Mouse (Mus musculus) midbrain, embryonic 15.5 days (tissue): ENCODE results near the gene Stag1. TPM values are rescaled to one million over a fixed set of nuclear protein-coding genes. Genes with fewer than 3 reads are reported as not detected.

Source experiments
- ATAC-seq: fragments of 200-750 bp; cut with Nextera tagmentation; replicated peaks from 2 replicates; pipeline ENCODE4 v1.8.0; 2017; ENCODE audit warnings: moderate TSS enrichment
- H3K27ac ChIP-seq: fragments of 300-500 bp; sonication (generic); 2 replicates; pipeline ENCODE4 v1.5.1; 2015; ENCODE audit warnings: mild to moderate bottlenecking, inconsistent platforms
- H3K27me3 ChIP-seq: fragments of 300-500 bp; sonication (generic); replicated peaks from 2 replicates; pipeline ENCODE4 v1.6.1; 2015; ENCODE audit warnings: inconsistent platforms
- H3K36me3 ChIP-seq: fragments of 300-500 bp; sonication (generic); replicated peaks from 2 replicates; pipeline ENCODE4 v1.6.1; 2015; ENCODE audit warnings: inconsistent platforms
- H3K4me1 ChIP-seq: fragments of 300-500 bp; sonication (generic); 2 replicates; pipeline ENCODE4 v1.6.1; 2015; ENCODE audit warnings: inconsistent platforms
- H3K4me2 ChIP-seq: fragments of 300-500 bp; sonication (generic); 2 replicates; pipeline ENCODE4 v1.6.1; 2015; ENCODE audit warnings: inconsistent platforms, mild to moderate bottlenecking, moderate library complexity
- H3K4me3 ChIP-seq: fragments of 300-500 bp; sonication (generic); 2 replicates; pipeline ENCODE4 v1.5.1; 2015; ENCODE audit warnings: mild to moderate bottlenecking, inconsistent platforms
- H3K9ac ChIP-seq: fragments of 300-500 bp; sonication (generic); 2 replicates; pipeline ENCODE4 v1.6.1; 2015; ENCODE audit warnings: mild to moderate bottlenecking, inconsistent platforms
- H3K9me3 ChIP-seq: fragments of 300-500 bp; sonication (generic); 2 replicates; pipeline ENCODE4 v1.6.1; 2016; ENCODE audit warnings: inconsistent platforms
- WGBS: fragments of 180-500 bp; shearing (Covaris S2); methylation state at CpG from one replicate; pipeline ENCODE4 v1.1.7; 2015; ENCODE audit warnings: mixed read lengths; 5-methylcytosine and 5-hydroxymethylcytosine counted together
- polyA plus RNA-seq: library from polyadenylated mRNA; unstranded; fragments of >200 nt; fragmentation: Nextera tagmentation; extraction: Ambion mirVana; gene quantifications from 2 replicates; pipeline ENCODE4 v1.2.1, GENCODE M21; 2015

Stag1 gene
- polyA plus RNA-seq, 1 experiment from 2014 or later = 33.7 TPM

- no peak for ATAC-seq
- H3K9ac ChIP-seq = no peak overlapping the region
- H3K4me1 ChIP-seq = peaks cover 24% of the 10 kb centered on the region
- H3K9me3 ChIP-seq = no peaks in the 10 kb centered on the region
- H3K4me3 ChIP-seq = no peak overlapping the region
- no peaks in the 10 kb centered on the region for H3K27me3 ChIP-seq
- no peak overlapping the region for H3K4me2 ChIP-seq
- H3K36me3 ChIP-seq = no peaks in the 10 kb centered on the region
- WGBS = 39% methylated on average over 20 of the region's 20 CpGs
- no peak overlapping the region for H3K27ac ChIP-seq
Observed at GRCm38 (mm10) chr9:100580196-100580740, 17.3 kb upstream of the Stag1 start.

DNA sequence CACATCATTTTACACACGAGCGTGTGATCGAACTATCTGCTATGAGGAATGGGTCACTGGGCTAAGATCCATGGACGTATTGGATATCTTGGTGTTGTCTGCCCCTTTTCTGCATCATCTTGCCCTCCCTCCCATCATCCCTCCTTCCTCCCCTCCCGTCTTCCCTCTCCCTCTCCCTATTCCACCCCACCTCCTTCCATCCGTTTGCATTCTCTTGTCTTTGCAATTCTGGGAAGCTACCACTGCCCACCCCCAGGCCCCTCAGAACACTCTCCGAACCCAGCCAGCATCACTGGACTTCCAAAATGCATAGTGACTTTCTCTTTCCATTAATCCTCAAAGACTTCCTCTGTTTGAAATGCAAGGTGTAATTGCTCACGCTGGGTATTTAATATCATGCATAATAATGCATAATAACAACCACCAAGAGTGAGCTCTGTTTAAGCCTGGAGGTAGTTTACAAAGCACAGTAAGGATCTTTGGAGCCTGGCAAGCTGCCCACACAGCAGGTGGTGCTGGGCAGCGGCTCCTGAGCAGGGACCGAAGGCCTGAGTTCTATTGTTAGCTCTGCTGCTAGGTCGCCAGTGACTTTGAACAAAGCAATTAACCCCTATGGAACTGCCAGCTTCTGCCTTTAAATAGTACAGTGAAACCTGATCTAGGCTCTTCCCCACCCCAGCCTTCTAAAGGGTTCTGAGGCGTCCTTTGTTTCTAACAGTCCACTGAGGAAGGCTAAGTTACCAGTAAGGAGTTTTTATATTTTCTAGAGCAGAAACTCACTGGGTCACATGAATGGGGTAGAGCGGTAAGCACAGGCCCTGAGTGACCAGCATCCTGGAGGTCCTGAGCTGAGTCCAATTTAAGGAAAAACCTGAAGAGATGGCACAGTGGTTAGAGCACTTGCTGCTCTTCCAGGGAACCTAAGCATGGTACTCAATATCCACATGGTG, 15.8 kb upstream of the Stag1 start:
- Histone ChIP-seq H3K4me3 (no peak overlapping the region), H3K4me1 (peaks cover 24% of the 10 kb centered on the region), H3K27me3 (no peaks in the 10 kb centered on the region), H3K27ac (peak overlapping the region; percentile 57), H3K9ac (no peak overlapping the region), H3K36me3 (no peaks in the 10 kb centered on the region), H3K9me3 (no peaks in the 10 kb centered on the region), H3K4me2 (no peak overlapping the region)
- peak; percentile 62; the same call in 1 of the 2 replicates for ATAC-seq
- WGBS = 25% methylated on average over 13 of the region's 13 CpGs

DNA sequence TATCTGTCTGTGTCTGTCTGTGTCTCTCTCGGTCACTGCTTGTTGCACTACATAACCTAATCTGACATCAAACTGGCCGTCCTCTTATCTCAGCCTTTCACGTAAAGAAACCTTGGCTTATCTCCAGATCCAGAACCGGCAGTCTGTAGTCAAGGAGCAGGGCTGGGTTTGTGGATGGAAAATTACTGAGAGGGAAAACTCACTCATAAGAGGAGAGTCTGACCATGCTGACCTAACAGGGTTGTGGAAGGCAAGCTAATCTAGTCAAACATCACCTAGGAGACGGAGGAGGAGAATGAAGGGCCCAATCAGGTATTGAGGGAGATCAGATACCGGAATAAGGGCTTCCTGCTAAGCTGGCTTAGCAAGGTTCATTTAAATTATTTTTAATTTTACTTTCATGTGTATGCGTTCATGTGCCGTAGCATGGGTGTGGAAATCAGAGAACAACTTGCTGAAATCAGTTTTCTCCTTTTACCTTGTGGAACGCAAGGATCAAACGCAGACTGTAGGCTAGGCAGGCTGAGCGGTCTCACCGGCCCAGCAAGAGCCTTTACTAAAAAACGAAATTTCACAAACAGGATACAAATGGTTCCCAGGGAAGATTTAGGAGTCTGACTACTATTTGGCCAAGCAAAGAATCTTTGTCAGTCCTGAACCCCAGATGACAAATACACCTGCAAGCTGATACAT, 14.6 kb upstream of the Stag1 start:
- Histone ChIP-seq H3K4me2 (no peak overlapping the region), H3K4me1 (peaks cover 24% of the 10 kb centered on the region), H3K9me3 (no peaks in the 10 kb centered on the region), H3K4me3 (no peak overlapping the region), H3K27me3 (no peaks in the 10 kb centered on the region), H3K36me3 (no peaks in the 10 kb centered on the region), H3K27ac (0 out of 2 replicates have a peak overlapping the region, but pooled peaks have one; percentile 21), H3K9ac (no peak overlapping the region; the same call in 1 of the 2 replicates)
- 39% methylated on average over 13 of the region's 13 CpGs for WGBS
- no peak for ATAC-seq

GRCm38 (mm10) chr9:100584031-100584430, 13.6 kb upstream of the Stag1 start:
- Histone ChIP-seq H3K4me3 (no peak overlapping the region), H3K4me1 (peaks cover 24% of the 10 kb centered on the region), H3K27ac (no peak overlapping the region), H3K9ac (no peak overlapping the region), H3K9me3 (no peaks in the 10 kb centered on the region), H3K27me3 (no peaks in the 10 kb centered on the region), H3K36me3 (no peaks in the 10 kb centered on the region), H3K4me2 (no peak overlapping the region)
- ATAC-seq = no peak
- WGBS = 79% methylated on average over 4 of the region's 4 CpGs

GRCm38 (mm10) chr9:100590462-100590861, 7.1 kb upstream of the Stag1 start:
- H3K36me3 ChIP-seq = no peaks in the 10 kb centered on the region
- WGBS = 80% methylated on average over 4 of the region's 4 CpGs
- H3K4me1 ChIP-seq = no peaks in the 10 kb centered on the region
- H3K9ac ChIP-seq = no peak overlapping the region
- no peak for ATAC-seq
- no peak overlapping the region for H3K4me3 ChIP-seq
- H3K27ac ChIP-seq = no peak overlapping the region
- no peak overlapping the region for H3K4me2 ChIP-seq
- H3K9me3 ChIP-seq = no peaks in the 10 kb centered on the region
- H3K27me3 ChIP-seq = no peaks in the 10 kb centered on the region

GRCm38 (mm10) chr9:100596317-100596716, 1.3 kb upstream of the Stag1 start:
- H3K9ac ChIP-seq = no peak overlapping the region
- H3K4me2 ChIP-seq = no peak overlapping the region
- H3K4me1 ChIP-seq = peaks cover 9% of the 10 kb centered on the region; the same call in 1 of the 2 replicates
- no peaks in the 10 kb centered on the region for H3K27me3 ChIP-seq
- H3K4me3 ChIP-seq = no peak overlapping the region
- ATAC-seq = no peak
- H3K27ac ChIP-seq = no peak overlapping the region
- H3K36me3 ChIP-seq = no peaks in the 10 kb centered on the region
- 85% methylated on average over 8 of the region's 8 CpGs for WGBS
- H3K9me3 ChIP-seq = no peaks in the 10 kb centered on the region

GRCm38 (mm10) chr9:100599761-100600328, 2.2 kb downstream of the Stag1 start:
- Histone ChIP-seq H3K4me3 (no peak overlapping the region), H3K36me3 (no peaks in the 10 kb centered on the region), H3K4me2 (no peak overlapping the region), H3K27me3 (no peaks in the 10 kb centered on the region), H3K9ac (no peak overlapping the region), H3K9me3 (no peaks in the 10 kb centered on the region), H3K27ac (peak overlapping the region; percentile 2; the same call in 1 of the 2 replicates), H3K4me1 (peaks cover 9% of the 10 kb centered on the region; the same call in 1 of the 2 replicates)
- WGBS = 23% methylated on average over 3 of the region's 3 CpGs
- ATAC-seq = peak; percentile 83

DNA sequence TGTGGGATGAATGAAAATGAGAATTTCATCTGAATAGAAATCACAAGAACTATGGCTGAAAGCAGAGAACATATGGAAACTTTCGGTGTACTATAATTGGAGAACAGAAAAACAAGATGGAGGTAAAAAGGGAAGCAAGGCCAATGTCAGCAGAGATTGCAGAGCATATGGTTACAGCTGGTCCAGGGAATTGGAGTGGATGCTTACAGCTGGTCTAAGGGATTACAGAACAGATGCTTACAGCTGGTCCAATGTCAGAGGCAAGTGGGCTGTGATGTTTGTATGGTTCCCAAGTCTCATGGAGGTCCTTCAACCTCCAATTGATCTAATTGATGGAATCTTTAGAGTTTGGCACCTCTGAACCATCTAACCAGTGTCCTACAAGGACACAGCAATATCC, 4.5 kb downstream of the Stag1 start:
- Histone ChIP-seq H3K4me2 (no peak overlapping the region), H3K9me3 (no peaks in the 10 kb centered on the region), H3K9ac (no peak overlapping the region), H3K27me3 (no peaks in the 10 kb centered on the region), H3K27ac (no peak overlapping the region), H3K36me3 (no peaks in the 10 kb centered on the region), H3K4me1 (peaks cover 13% of the 10 kb centered on the region), H3K4me3 (no peak overlapping the region)
- ATAC-seq = no peak
- WGBS = 95% methylated on average over 1 of the region's 1 CpGs

DNA sequence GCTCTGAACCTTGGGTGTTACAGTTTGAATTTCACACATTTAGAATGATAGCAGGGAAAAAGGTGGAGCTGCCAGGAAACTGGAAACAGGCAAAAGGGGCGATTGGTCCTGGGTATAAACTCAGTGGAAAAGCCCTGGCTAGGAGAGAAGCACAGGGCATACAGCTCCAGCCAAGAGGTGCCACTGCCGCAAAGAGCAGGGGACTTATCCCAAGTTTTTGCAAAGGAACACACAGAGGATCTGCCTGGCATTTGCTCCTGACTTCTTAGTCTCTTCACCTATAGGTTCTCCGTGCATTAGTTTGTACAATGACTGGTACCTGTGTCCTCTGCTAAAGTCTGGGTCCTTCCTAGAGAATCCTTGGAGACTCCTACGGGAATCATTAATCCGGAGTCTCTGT, 5.6 kb downstream of the Stag1 start:
- no peaks in the 10 kb centered on the region for H3K36me3 ChIP-seq
- H3K27ac ChIP-seq = no peak overlapping the region
- peaks cover 13% of the 10 kb centered on the region for H3K4me1 ChIP-seq
- no peaks in the 10 kb centered on the region for H3K27me3 ChIP-seq
- WGBS = 83% methylated on average over 5 of the region's 5 CpGs
- ATAC-seq = no peak
- H3K4me2 ChIP-seq = no peak overlapping the region
- H3K9ac ChIP-seq = no peak overlapping the region
- no peaks in the 10 kb centered on the region for H3K9me3 ChIP-seq
- no peak overlapping the region for H3K4me3 ChIP-seq

DNA sequence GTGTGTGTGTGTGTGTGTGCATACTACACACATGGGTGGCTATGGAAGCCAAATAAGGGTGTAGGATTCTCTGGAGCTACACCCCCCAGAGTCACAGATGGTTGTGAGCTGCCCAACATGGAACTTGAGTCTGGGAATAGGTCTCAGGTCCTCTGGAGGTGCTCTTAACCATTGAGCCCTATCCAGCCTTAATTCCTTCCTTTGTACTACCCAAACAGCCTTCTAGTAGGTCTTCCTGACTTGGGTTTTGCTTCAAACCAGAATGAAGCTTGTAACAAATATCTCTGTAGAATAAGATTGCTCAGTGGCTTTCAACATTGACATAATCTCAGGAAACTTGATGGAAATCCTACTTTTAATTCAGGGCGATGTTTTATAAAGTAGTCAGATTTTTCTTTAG, 7.9 kb downstream of the Stag1 start:
- WGBS = 96% methylated on average over 1 of the region's 1 CpGs
- Histone ChIP-seq H3K27me3 (no peaks in the 10 kb centered on the region), H3K27ac (no peak overlapping the region), H3K4me1 (peaks cover 4% of the 10 kb centered on the region), H3K9me3 (no peaks in the 10 kb centered on the region), H3K4me3 (no peak overlapping the region), H3K36me3 (no peaks in the 10 kb centered on the region), H3K9ac (no peak overlapping the region), H3K4me2 (no peak overlapping the region)
- ATAC-seq = no peak

DNA sequence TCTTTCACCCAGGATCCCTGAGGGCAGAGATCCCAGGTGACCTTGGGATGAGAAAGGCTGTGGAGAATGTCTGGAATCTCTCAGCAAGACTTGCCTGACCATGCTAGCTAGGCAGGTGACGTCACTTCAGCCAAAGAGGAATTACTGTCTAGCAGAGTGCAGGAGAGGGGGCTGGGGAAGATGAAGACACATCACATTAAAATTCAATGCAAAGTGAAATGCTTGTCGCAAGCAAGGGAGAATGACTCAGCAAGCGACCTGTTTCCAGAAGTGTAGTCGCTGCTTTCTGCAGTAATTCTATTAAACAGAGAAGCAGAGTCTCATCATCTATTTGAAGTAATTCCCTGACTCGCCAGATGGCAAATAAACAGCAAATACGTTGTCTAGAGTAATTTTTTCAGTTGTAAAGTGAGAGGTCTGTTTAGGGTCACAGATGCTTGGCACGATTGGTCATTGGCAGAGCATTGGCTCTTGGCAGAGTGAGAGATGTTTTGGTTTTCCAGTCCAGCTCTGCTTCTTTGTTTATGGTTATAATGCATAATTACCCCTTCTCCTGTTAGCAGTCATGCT, 8.5 kb downstream of the Stag1 start:
- Histone ChIP-seq H3K9me3 (no peaks in the 10 kb centered on the region), H3K36me3 (no peaks in the 10 kb centered on the region), H3K4me3 (no peak overlapping the region), H3K27me3 (no peaks in the 10 kb centered on the region), H3K4me1 (peaks cover 4% of the 10 kb centered on the region), H3K4me2 (no peak overlapping the region), H3K27ac (no peak overlapping the region), H3K9ac (no peak overlapping the region)
- no peak for ATAC-seq
- WGBS = 35% methylated on average over 7 of the region's 7 CpGs
